Mouse (Mus musculus): ENCODE measurements around the gene Gm36079. TPM values are rescaled to one million over a fixed set of nuclear protein-coding genes. Genes with fewer than 3 reads are reported as not detected.
"Not testable (repeated sequence)": the region's sequence is repeated elsewhere in the genome, so short reads cannot be mapped to it uniquely, and the experiment has no call there.

Gene Gm36079
- polyA plus RNA-seq, 1 experiment = not detected

- not testable (repeated sequence) for DNase-seq; H3K4me1 ChIP-seq (replicated peaks; ENCODE audit: control insufficient read depth, insufficient read depth, low read length); H3K27me3 ChIP-seq (ENCODE audit: control insufficient read depth, insufficient read depth, low read length); H3K4me3 ChIP-seq (ENCODE audit: control insufficient read depth, insufficient read depth, low read length); H3K27ac ChIP-seq (ENCODE audit: control insufficient read depth, insufficient read depth, low read length); H3K36me3 ChIP-seq (ENCODE audit: control insufficient read depth, insufficient read depth, low read length)
- WGBS = 15% methylated on average over 24 of the region's 25 CpGs
Observed at GRCm38 (mm10) chr13:120036577-120037115, 9.8 kb upstream of the Gm36079 start.

GRCm38 (mm10) chr13:120035151-120035550 is 8.3 kb upstream of the Gm36079 start:
- not testable (repeated sequence) for H3K4me1 ChIP-seq (replicated peaks; ENCODE audit: control insufficient read depth, insufficient read depth, low read length); H3K36me3 ChIP-seq (ENCODE audit: control insufficient read depth, insufficient read depth, low read length); DNase-seq; H3K27me3 ChIP-seq (ENCODE audit: control insufficient read depth, insufficient read depth, low read length); H3K27ac ChIP-seq (ENCODE audit: control insufficient read depth, insufficient read depth, low read length); H3K4me3 ChIP-seq (ENCODE audit: control insufficient read depth, insufficient read depth, low read length)
- 23% methylated on average over 9 of the region's 18 CpGs for WGBS

GRCm38 (mm10) chr13:120034637-120035036 is 7.8 kb upstream of the Gm36079 start:
- H3K4me3 ChIP-seq (ENCODE audit: control insufficient read depth, insufficient read depth, low read length); DNase-seq: not testable (repeated sequence)
- WGBS = 20% methylated on average over 3 of the region's 10 CpGs

GRCm38 (mm10) chr13:120033516-120034190 is 6.8 kb upstream of the Gm36079 start:
- DNase-seq; H3K36me3 ChIP-seq (ENCODE audit: control insufficient read depth, insufficient read depth, low read length); H3K27ac ChIP-seq (ENCODE audit: control insufficient read depth, insufficient read depth, low read length); H3K4me1 ChIP-seq (replicated peaks; ENCODE audit: control insufficient read depth, insufficient read depth, low read length); H3K27me3 ChIP-seq (ENCODE audit: control insufficient read depth, insufficient read depth, low read length); H3K4me3 ChIP-seq (ENCODE audit: control insufficient read depth, insufficient read depth, low read length): not testable (repeated sequence)
- WGBS = 12% methylated on average over 19 of the region's 19 CpGs

More at GRCm38 (mm10) chr13:120034637-120035036, 7.8 kb upstream of the Gm36079 start:
- H3K27me3 ChIP-seq (ENCODE audit: control insufficient read depth, insufficient read depth, low read length); H3K36me3 ChIP-seq (ENCODE audit: control insufficient read depth, insufficient read depth, low read length); H3K4me1 ChIP-seq (replicated peaks; ENCODE audit: control insufficient read depth, insufficient read depth, low read length); H3K27ac ChIP-seq (ENCODE audit: control insufficient read depth, insufficient read depth, low read length): not testable (repeated sequence)

- not testable (repeated sequence) for DNase-seq; H3K4me3 ChIP-seq (ENCODE audit: control insufficient read depth, insufficient read depth, low read length)
- WGBS = 15% methylated on average over 16 of the region's 16 CpGs
Observed at GRCm38 (mm10) chr13:120031676-120032075, 4.9 kb upstream of the Gm36079 start.

GRCm38 (mm10) chr13:120027368-120027767 is 557 bp upstream of the Gm36079 start:
- H3K27ac ChIP-seq (ENCODE audit: control insufficient read depth, insufficient read depth, low read length); H3K36me3 ChIP-seq (ENCODE audit: control insufficient read depth, insufficient read depth, low read length); H3K4me3 ChIP-seq (ENCODE audit: control insufficient read depth, insufficient read depth, low read length); DNase-seq; H3K27me3 ChIP-seq (ENCODE audit: control insufficient read depth, insufficient read depth, low read length); H3K4me1 ChIP-seq (replicated peaks; ENCODE audit: control insufficient read depth, insufficient read depth, low read length): not testable (repeated sequence)
- 16% methylated on average over 11 of the region's 11 CpGs for WGBS

More at GRCm38 (mm10) chr13:120031676-120032075, 4.9 kb upstream of the Gm36079 start:
- H3K36me3 ChIP-seq (ENCODE audit: control insufficient read depth, insufficient read depth, low read length); H3K4me1 ChIP-seq (replicated peaks; ENCODE audit: control insufficient read depth, insufficient read depth, low read length); H3K27ac ChIP-seq (ENCODE audit: control insufficient read depth, insufficient read depth, low read length); H3K27me3 ChIP-seq (ENCODE audit: control insufficient read depth, insufficient read depth, low read length): not testable (repeated sequence)

GRCm38 (mm10) chr13:120026373-120026772 is 438 bp downstream of the Gm36079 start:
- not testable (repeated sequence) for H3K4me3 ChIP-seq (ENCODE audit: control insufficient read depth, insufficient read depth, low read length); H3K4me1 ChIP-seq (replicated peaks; ENCODE audit: control insufficient read depth, insufficient read depth, low read length); DNase-seq; H3K36me3 ChIP-seq (ENCODE audit: control insufficient read depth, insufficient read depth, low read length); H3K27me3 ChIP-seq (ENCODE audit: control insufficient read depth, insufficient read depth, low read length); H3K27ac ChIP-seq (ENCODE audit: control insufficient read depth, insufficient read depth, low read length)
- 21% methylated on average over 4 of the region's 13 CpGs for WGBS

GRCm38 (mm10) chr13:120025576-120025975 is 1.2 kb downstream of the Gm36079 start:
- not testable (repeated sequence) for H3K27me3 ChIP-seq (ENCODE audit: control insufficient read depth, insufficient read depth, low read length); H3K4me1 ChIP-seq (replicated peaks; ENCODE audit: control insufficient read depth, insufficient read depth, low read length); H3K36me3 ChIP-seq (ENCODE audit: control insufficient read depth, insufficient read depth, low read length); H3K4me3 ChIP-seq (ENCODE audit: control insufficient read depth, insufficient read depth, low read length); H3K27ac ChIP-seq (ENCODE audit: control insufficient read depth, insufficient read depth, low read length); DNase-seq
- WGBS = 24% methylated on average over 4 of the region's 4 CpGs

- not testable (repeated sequence) for H3K27ac ChIP-seq (ENCODE audit: control insufficient read depth, insufficient read depth, low read length); H3K36me3 ChIP-seq (ENCODE audit: control insufficient read depth, insufficient read depth, low read length); H3K27me3 ChIP-seq (ENCODE audit: control insufficient read depth, insufficient read depth, low read length); H3K4me3 ChIP-seq (ENCODE audit: control insufficient read depth, insufficient read depth, low read length); DNase-seq; H3K4me1 ChIP-seq (replicated peaks; ENCODE audit: control insufficient read depth, insufficient read depth, low read length)
- WGBS = 16% methylated on average over 21 of the region's 21 CpGs
Observed at GRCm38 (mm10) chr13:120025004-120025403, 1.8 kb downstream of the Gm36079 start.

GRCm38 (mm10) chr13:120024581-120024980 is 2.2 kb downstream of the Gm36079 start:
- H3K36me3 ChIP-seq (ENCODE audit: control insufficient read depth, insufficient read depth, low read length) = not testable (repeated sequence)
- WGBS = 24% methylated on average over 9 of the region's 9 CpGs

GRCm38 (mm10) chr13:120021477-120021876 is 5.3 kb downstream of the Gm36079 start:
- DNase-seq; H3K27ac ChIP-seq (ENCODE audit: control insufficient read depth, insufficient read depth, low read length); H3K4me3 ChIP-seq (ENCODE audit: control insufficient read depth, insufficient read depth, low read length); H3K4me1 ChIP-seq (replicated peaks; ENCODE audit: control insufficient read depth, insufficient read depth, low read length); H3K36me3 ChIP-seq (ENCODE audit: control insufficient read depth, insufficient read depth, low read length); H3K27me3 ChIP-seq (ENCODE audit: control insufficient read depth, insufficient read depth, low read length): not testable (repeated sequence)
- no CpG with 5 or more reads among the region's 1 CpGs for WGBS

More at GRCm38 (mm10) chr13:120024581-120024980, 2.2 kb downstream of the Gm36079 start:
- not testable (repeated sequence) for H3K4me1 ChIP-seq (replicated peaks; ENCODE audit: control insufficient read depth, insufficient read depth, low read length); H3K4me3 ChIP-seq (ENCODE audit: control insufficient read depth, insufficient read depth, low read length); H3K27ac ChIP-seq (ENCODE audit: control insufficient read depth, insufficient read depth, low read length); H3K27me3 ChIP-seq (ENCODE audit: control insufficient read depth, insufficient read depth, low read length); DNase-seq

Data from thymus, adult 2 months (tissue).